Mouse (Mus musculus) kidney, adult 2 months (tissue): ENCODE measurements around the gene Tmem243. TPM values are rescaled to one million over a fixed set of nuclear protein-coding genes. Genes with fewer than 3 reads are reported as not detected.
A peak's percentile ranks its signal among the peaks of the same experiment; 100 is the strongest.

Experiments
- DNase-seq: peaks from one replicate; pipeline ENCODE4 v3.0.0; 2021
- H3K27ac ChIP-seq: fragments of 200-500 bp; 2 replicates; pipeline ENCODE4 v1.5.1; 2012; ENCODE audit warnings: low read depth, low read length, control low read depth, inconsistent platforms; ENCODE audit not compliant: insufficient read depth
- H3K27me3 ChIP-seq: fragments of 200-500 bp; replicated peaks from 2 replicates; pipeline ENCODE4 v1.6.1; 2012; ENCODE audit warnings: mild to moderate bottlenecking, moderate library complexity, low read length, inconsistent platforms; ENCODE audit not compliant: control insufficient read depth, insufficient read depth
- H3K36me3 ChIP-seq: fragments of 200-500 bp; 2 replicates; pipeline ENCODE4 v1.6.1; 2012; ENCODE audit warnings: mild to moderate bottlenecking, moderate library complexity, low read length, inconsistent platforms; ENCODE audit not compliant: control insufficient read depth, insufficient read depth
- H3K4me1 ChIP-seq: fragments of 200-500 bp; 2 replicates; pipeline ENCODE4 v1.6.1; 2011; ENCODE audit warnings: low read length; ENCODE audit not compliant: control insufficient read depth, insufficient read depth
- H3K4me3 ChIP-seq: fragments of 200-500 bp; 2 replicates; pipeline ENCODE4 v1.5.1; 2011; ENCODE audit warnings: mild to moderate bottlenecking, low read depth, low read length, control low read depth; ENCODE audit not compliant: insufficient read depth
- CTCF ChIP-seq: fragments of 200-500 bp; conservative IDR thresholded peaks from 2 replicates; pipeline ENCODE4 v1.5.1; 2011; ENCODE audit warnings: low read depth, mild to moderate bottlenecking, control low read depth, low read length, moderate library complexity, mixed read lengths; ENCODE audit not compliant: insufficient read depth, insufficient read length
- POLR2A ChIP-seq: fragments of 200-500 bp; IDR thresholded peaks from one replicate; pipeline ENCODE4 v1.6.1; 2011; ENCODE audit warnings: low read depth, low read length, control low read depth
- WGBS: fragments of 180-500 bp; shearing (Covaris S2); methylation state at CpG from one replicate; pipeline ENCODE4 v1.1.7; 2018; 5-methylcytosine and 5-hydroxymethylcytosine counted together
- polyA plus RNA-seq: library from polyadenylated mRNA; depleted of rRNA; stranded (reverse); fragments of >200 nt; gene quantifications from 2 replicates; pipeline ENCODE4 v1.2.3, GENCODE M21; 2012

Tmem243 gene
- polyA plus RNA-seq, 1 experiment = 49.5 TPM

GRCm38 (mm10) chr5:9135588-9135987, 35.1 kb downstream of the Tmem243 start:
- DNase-seq = no peak
- Histone ChIP-seq H3K36me3 (peaks cover 3% of the 10 kb centered on the region; the same call in 1 of the 2 replicates), H3K4me1 (no peaks in the 10 kb centered on the region), H3K27me3 (no peaks in the 10 kb centered on the region), H3K4me3 (no peak overlapping the region), H3K27ac (no peak overlapping the region)
- no peak for TF ChIP-seq POLR2A
- no peak for TF ChIP-seq CTCF
- 66% methylated on average over 3 of the region's 3 CpGs for WGBS

- Histone ChIP-seq H3K27me3 (no peaks in the 10 kb centered on the region), H3K36me3 (peaks cover 3% of the 10 kb centered on the region), H3K4me1 (no peaks in the 10 kb centered on the region), H3K27ac (no peak overlapping the region), H3K4me3 (no peak overlapping the region)
- 95% methylated on average over 8 of the region's 8 CpGs for WGBS
- TF ChIP-seq POLR2A (no peak), CTCF (no peak)
- no peak for DNase-seq
Measured at GRCm38 (mm10) chr5:9140724-9141123, 40.3 kb downstream of the Tmem243 start.

- TF ChIP-seq CTCF (no peak), POLR2A (no peak)
- H3K4me3 ChIP-seq = no peak overlapping the region
- no peak for DNase-seq
- no peaks in the 10 kb centered on the region for H3K27me3 ChIP-seq
- 86% methylated on average over 6 of the region's 6 CpGs for WGBS
- H3K27ac ChIP-seq = no peak overlapping the region
- H3K36me3 ChIP-seq = peaks cover 3% of the 10 kb centered on the region
- no peaks in the 10 kb centered on the region for H3K4me1 ChIP-seq
Measured at GRCm38 (mm10) chr5:9142376-9142775, 41.9 kb downstream of the Tmem243 start.

- Histone ChIP-seq H3K27me3 (no peaks in the 10 kb centered on the region), H3K4me1 (no peaks in the 10 kb centered on the region), H3K4me3 (no peak overlapping the region), H3K27ac (no peak overlapping the region), H3K36me3 (no peaks in the 10 kb centered on the region; the same call in 1 of the 2 replicates)
- 83% methylated on average over 8 of the region's 8 CpGs for WGBS
- no peak for DNase-seq
- TF ChIP-seq POLR2A (no peak), CTCF (no peak)
Measured at GRCm38 (mm10) chr5:9149273-9149850, 48.9 kb downstream of the Tmem243 start.

GRCm38 (mm10) chr5:9156746-9157145, 56.3 kb downstream of the Tmem243 start:
- 0 out of 2 replicates have a peak, but pooled peaks cover 3% of the 10 kb centered on the region for H3K4me1 ChIP-seq

GRCm38 (mm10) chr5:9157336-9157735, 56.9 kb downstream of the Tmem243 start:
- no peaks in the 10 kb centered on the region for H3K27me3 ChIP-seq
- WGBS = 60% methylated on average over 1 of the region's 1 CpGs

More at GRCm38 (mm10) chr5:9156746-9157145, 56.3 kb downstream of the Tmem243 start:
- H3K36me3 ChIP-seq = no peaks in the 10 kb centered on the region
- no peaks in the 10 kb centered on the region for H3K27me3 ChIP-seq
- TF ChIP-seq CTCF = no peak
- H3K27ac ChIP-seq = no peak overlapping the region
- no peak overlapping the region for H3K4me3 ChIP-seq
- no peak for DNase-seq

GRCm38 (mm10) chr5:9160831-9161455, 60.5 kb downstream of the Tmem243 start:
- peak; percentile 44 for DNase-seq
- peak overlapping the region; percentile 100 for H3K4me3 ChIP-seq
- peak overlapping the region; percentile 84 for H3K27ac ChIP-seq
- TF ChIP-seq CTCF (no peak), POLR2A (no peak)
- H3K36me3 ChIP-seq = no peaks in the 10 kb centered on the region
- WGBS = under 1% methylated on average over 55 of the region's 55 CpGs
- H3K27me3 ChIP-seq = no peaks in the 10 kb centered on the region
- peaks cover 8% of the 10 kb centered on the region; the same call in 1 of the 2 replicates for H3K4me1 ChIP-seq

More at GRCm38 (mm10) chr5:9157336-9157735, 56.9 kb downstream of the Tmem243 start:
- DNase-seq = no peak
- no peak overlapping the region for H3K4me3 ChIP-seq
- no peak for TF ChIP-seq CTCF
- no peak for TF ChIP-seq POLR2A
- peaks cover 4% of the 10 kb centered on the region; the same call in 1 of the 2 replicates for H3K4me1 ChIP-seq
- no peaks in the 10 kb centered on the region for H3K36me3 ChIP-seq
- H3K27ac ChIP-seq = no peak overlapping the region

GRCm38 (mm10) chr5:9161456-9162041, 61.1 kb downstream of the Tmem243 start, which contains the start of gene Dmtf1:
Gene Dmtf1 (minus strand): TSS chr5:9161776.
- DNase-seq = peak; percentile 95
- Histone ChIP-seq H3K4me1 (peaks cover 8% of the 10 kb centered on the region; the same call in 1 of the 2 replicates), H3K27ac (peak within 1 kb of the TSS; percentile 95), H3K27me3 (no peaks in the 10 kb centered on the region), H3K36me3 (no peaks in the 10 kb centered on the region), H3K4me3 (peak within 1 kb of the TSS; percentile 100)
- TF ChIP-seq POLR2A (peak; percentile 97), CTCF (no peak)
- under 1% methylated on average over 64 of the region's 64 CpGs for WGBS
